Mouse (Mus musculus): ENCODE data around the gene Cenpp. TPM values are rescaled to one million over a fixed set of nuclear protein-coding genes. Genes with fewer than 3 reads are reported as not detected.

Gene Cenpp
- polyA plus RNA-seq, 1 experiment from 2014 or later = 3.8 TPM

DNA sequence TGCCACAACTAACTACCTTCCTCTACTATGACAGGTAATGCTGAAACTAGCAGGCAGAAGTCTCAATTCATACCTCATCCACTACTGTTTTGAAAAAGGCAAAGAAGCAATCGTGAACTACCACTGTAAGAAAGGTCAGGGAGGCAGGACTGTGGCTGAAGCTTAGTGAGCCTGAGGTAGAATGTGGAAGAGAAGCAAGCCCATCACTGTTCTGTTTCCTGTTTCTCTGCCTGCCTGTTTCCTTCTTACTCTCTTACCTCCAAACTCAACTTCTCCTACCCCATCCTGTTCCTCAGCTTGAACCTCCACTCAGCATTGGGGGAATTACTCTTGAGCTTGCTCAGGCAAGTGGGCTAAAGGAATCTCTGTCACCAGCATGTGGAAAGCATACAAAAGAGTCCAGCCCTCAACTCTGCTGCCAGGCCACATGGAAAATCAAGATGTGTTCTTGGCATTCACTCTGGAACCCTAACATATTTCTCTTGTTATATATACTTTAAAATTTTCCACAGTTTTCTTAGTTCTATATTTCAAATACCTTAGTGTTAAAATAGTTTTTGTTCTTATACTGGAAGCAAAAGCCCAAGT lies 104.9 kb downstream of the Cenpp start:
- no peaks in the 10 kb centered on the region for H3K9me3 ChIP-seq (ENCODE audit: low read length)
- no peaks in the 10 kb centered on the region for H3K27me3 ChIP-seq (replicated peaks; ENCODE audit: insufficient read depth, low read length)
- no peak overlapping the region for H3K4me2 ChIP-seq (replicated peaks; ENCODE audit: low read depth, low read length)
- ATAC-seq = no peak
- no peaks in the 10 kb centered on the region for H3K36me3 ChIP-seq (ENCODE audit: insufficient read depth, low read length)
- 71% methylated on average over 1 of the region's 1 CpGs for WGBS
- H3K4me1 ChIP-seq (ENCODE audit: insufficient read depth, low read depth, low read length) = no peaks in the 10 kb centered on the region
- H3K27ac ChIP-seq (ENCODE audit: low read length) = no peak overlapping the region
- TF ChIP-seq CTCF (IDR thresholded peaks at IDR 0.05) (no peak), EP300 (IDR thresholded peaks at IDR 0.05) (no peak)
- no peak overlapping the region for H3K9ac ChIP-seq (replicated peaks; ENCODE audit: low read depth)
- no peak for DNase-seq (ENCODE audit: low spot score)
- H3K4me3 ChIP-seq (ENCODE audit: low read depth, low read length) = no peak overlapping the region

GRCm38 (mm10) chr13:49546517-49546916 lies 106.1 kb downstream of the Cenpp start:
- Histone ChIP-seq H3K9me3 (ENCODE audit: low read length) (no peaks in the 10 kb centered on the region), H3K9ac (replicated peaks; ENCODE audit: low read depth) (no peak overlapping the region), H3K4me2 (replicated peaks; ENCODE audit: low read depth, low read length) (no peak overlapping the region), H3K27me3 (replicated peaks; ENCODE audit: insufficient read depth, low read length) (no peaks in the 10 kb centered on the region), H3K36me3 (ENCODE audit: insufficient read depth, low read length) (no peaks in the 10 kb centered on the region), H3K4me1 (ENCODE audit: insufficient read depth, low read depth, low read length) (no peaks in the 10 kb centered on the region), H3K4me3 (ENCODE audit: low read depth, low read length) (no peak overlapping the region), H3K27ac (ENCODE audit: low read length) (no peak overlapping the region)
- 72% methylated on average over 1 of the region's 1 CpGs for WGBS
- TF ChIP-seq CTCF (IDR thresholded peaks at IDR 0.05) = no peak
- TF ChIP-seq EP300 (IDR thresholded peaks at IDR 0.05) = no peak
- DNase-seq (ENCODE audit: low spot score) (peak; percentile 44), ATAC-seq (peak; percentile 47; the same call in 1 of the 2 replicates)

GRCm38 (mm10) chr13:49545646-49546045 lies 106.9 kb downstream of the Cenpp start:
- no peaks in the 10 kb centered on the region for H3K9me3 ChIP-seq (ENCODE audit: low read length)
- TF ChIP-seq CTCF (IDR thresholded peaks at IDR 0.05) = no peak
- TF ChIP-seq EP300 (IDR thresholded peaks at IDR 0.05) = no peak
- H3K36me3 ChIP-seq (ENCODE audit: insufficient read depth, low read length) = no peaks in the 10 kb centered on the region
- no peaks in the 10 kb centered on the region for H3K27me3 ChIP-seq (replicated peaks; ENCODE audit: insufficient read depth, low read length)
- H3K9ac ChIP-seq (replicated peaks; ENCODE audit: low read depth) = no peak overlapping the region
- H3K4me2 ChIP-seq (replicated peaks; ENCODE audit: low read depth, low read length) = no peak overlapping the region
- H3K4me3 ChIP-seq (ENCODE audit: low read depth, low read length) = no peak overlapping the region
- H3K27ac ChIP-seq (ENCODE audit: low read length) = 0 out of 2 replicates have a peak overlapping the region, but pooled peaks have one; percentile 11
- H3K4me1 ChIP-seq (ENCODE audit: insufficient read depth, low read depth, low read length) = no peaks in the 10 kb centered on the region
- ATAC-seq (no peak), DNase-seq (ENCODE audit: low spot score) (no peak)
- WGBS = 41% methylated on average over 3 of the region's 3 CpGs

GRCm38 (mm10) chr13:49544279-49544678 lies 108.3 kb downstream of the Cenpp start, which contains the start of gene Aspn:
Aspn (plus strand) TSS chr13:49544443.
- Histone ChIP-seq H3K27ac (ENCODE audit: low read length) (no peak within 1 kb of the TSS), H3K9ac (replicated peaks; ENCODE audit: low read depth) (no peak within 1 kb of the TSS), H3K4me1 (ENCODE audit: insufficient read depth, low read depth, low read length) (no peaks in the 10 kb centered on the region), H3K4me3 (ENCODE audit: low read depth, low read length) (no peak within 1 kb of the TSS), H3K4me2 (replicated peaks; ENCODE audit: low read depth, low read length) (no peak within 1 kb of the TSS), H3K9me3 (ENCODE audit: low read length) (no peaks in the 10 kb centered on the region), H3K27me3 (replicated peaks; ENCODE audit: insufficient read depth, low read length) (no peaks in the 10 kb centered on the region), H3K36me3 (ENCODE audit: insufficient read depth, low read length) (no peaks in the 10 kb centered on the region)
- ATAC-seq (0 out of 2 replicates have a peak, but pooled peaks have one; percentile 37), DNase-seq (ENCODE audit: low spot score) (peak; percentile 65)
- WGBS = 52% methylated on average over 3 of the region's 3 CpGs
- 0 out of 2 replicates have a peak, but pooled peaks have one; percentile 13 for TF ChIP-seq EP300 (IDR thresholded peaks at IDR 0.05)
- no peak for TF ChIP-seq CTCF (IDR thresholded peaks at IDR 0.05)

DNA sequence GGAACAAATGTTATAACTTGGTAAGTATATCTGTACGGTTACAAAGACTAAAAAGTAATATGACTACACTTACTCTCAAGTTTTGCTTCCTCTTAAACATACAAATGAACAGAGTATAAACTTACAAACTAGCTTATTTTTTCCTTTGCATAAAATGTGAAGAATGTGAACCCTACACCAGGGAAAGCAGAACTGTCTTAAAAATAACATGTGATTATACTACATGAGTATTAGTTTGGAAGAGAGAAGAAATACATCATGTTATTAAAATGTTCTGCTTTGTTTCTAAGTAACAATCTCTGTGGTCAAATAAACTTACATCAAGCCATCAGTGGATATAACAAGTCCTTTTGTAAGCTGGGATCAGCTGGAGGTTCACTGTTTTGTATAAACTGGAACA lies 113.9 kb downstream of the Cenpp start:
- Histone ChIP-seq H3K4me2 (replicated peaks; ENCODE audit: low read depth, low read length) (no peak overlapping the region), H3K27ac (ENCODE audit: low read length) (no peak overlapping the region), H3K4me1 (ENCODE audit: insufficient read depth, low read depth, low read length) (no peaks in the 10 kb centered on the region), H3K27me3 (replicated peaks; ENCODE audit: insufficient read depth, low read length) (no peaks in the 10 kb centered on the region), H3K36me3 (ENCODE audit: insufficient read depth, low read length) (no peaks in the 10 kb centered on the region), H3K4me3 (ENCODE audit: low read depth, low read length) (no peak overlapping the region), H3K9ac (replicated peaks; ENCODE audit: low read depth) (no peak overlapping the region), H3K9me3 (ENCODE audit: low read length) (no peaks in the 10 kb centered on the region)
- TF ChIP-seq EP300 (IDR thresholded peaks at IDR 0.05) (no peak), CTCF (IDR thresholded peaks at IDR 0.05) (no peak)
- 82% methylated on average over 1 of the region's 1 CpGs for WGBS
- DNase-seq (ENCODE audit: low spot score) = peak; percentile 39
- ATAC-seq = 0 out of 2 replicates have a peak, but pooled peaks have one; percentile 33

- Histone ChIP-seq H3K36me3 (ENCODE audit: insufficient read depth, low read length) (no peaks in the 10 kb centered on the region), H3K27me3 (replicated peaks; ENCODE audit: insufficient read depth, low read length) (no peaks in the 10 kb centered on the region), H3K4me1 (ENCODE audit: insufficient read depth, low read depth, low read length) (no peaks in the 10 kb centered on the region), H3K4me2 (replicated peaks; ENCODE audit: low read depth, low read length) (no peak overlapping the region), H3K27ac (ENCODE audit: low read length) (no peak overlapping the region), H3K9me3 (ENCODE audit: low read length) (no peaks in the 10 kb centered on the region), H3K4me3 (ENCODE audit: low read depth, low read length) (no peak overlapping the region), H3K9ac (replicated peaks; ENCODE audit: low read depth) (no peak overlapping the region)
- DNase-seq (ENCODE audit: low spot score) = no peak
- WGBS = 100% methylated on average over 1 of the region's 1 CpGs
- ATAC-seq = no peak
- TF ChIP-seq CTCF (IDR thresholded peaks at IDR 0.05) = no peak
- no peak for TF ChIP-seq EP300 (IDR thresholded peaks at IDR 0.05)
Observed at GRCm38 (mm10) chr13:49536946-49537345, 115.6 kb downstream of the Cenpp start.

All from lung, postnatal 0 days (tissue).